Mouse (Mus musculus): ENCODE data around the gene Tas1r1.

GRCm38 (mm10) chr4:152074548-152074947, 36.2 kb upstream of the Tas1r1 start:
- TF ChIP-seq CTCF (IDR thresholded peaks at IDR 0.05; ENCODE audit: control insufficient read depth, insufficient read depth, insufficient read length) (no peak), USF1 (IDR thresholded peaks at IDR 0.05; ENCODE audit: low read depth) (no peak), MAX (IDR thresholded peaks at IDR 0.05) (no peak)
